In genomic region chr16:8894214-8894613, GRCm38 (mm10) we compare ENCODE assay signal across 2 mouse cellular contexts.
DNase-seq lines count a peak whose midpoint lies in the region.
"Not testable (repeated sequence)": the region's sequence is repeated elsewhere in the genome, so short reads cannot be mapped to it uniquely, and the experiment has no call there.

No protein-coding gene starts in this region.

- peak overlapping the region; percentile 52 for H3K4me3 ChIP-seq in megakaryocyte, embryonic 14.5 days (replicated peaks)

- H3K27me3 ChIP-seq in megakaryocyte, embryonic 14.5 days (replicated peaks): not testable (repeated sequence)

- not testable (repeated sequence) for H3K36me3 ChIP-seq in megakaryocyte, embryonic 14.5 days (replicated peaks; ENCODE audit: low read length)

- H3K9me3 ChIP-seq in megakaryocyte, embryonic 14.5 days: not testable (repeated sequence)

- H3K4me1 ChIP-seq in megakaryocyte, embryonic 14.5 days: not testable (repeated sequence)

- DNase-seq in R1 (ENCODE audit: low read depth, low spot score): peak; percentile 75
